Mouse (Mus musculus): ENCODE results near the gene Itga10.

Gene Itga10

GRCm38 (mm10) chr3:96708684-96709064 lies 63.3 kb downstream of the Itga10 start:
- DNase-seq (ENCODE audit: extremely low spot score, low read depth, low spot score) = no peak
